Mouse (Mus musculus) limb, embryonic 13.5 days (tissue): ENCODE results near the gene Pdlim5. TPM values are rescaled to one million over a fixed set of nuclear protein-coding genes. Genes with fewer than 3 reads are reported as not detected.

ENCODE experiments used
- ATAC-seq: fragments of 200-750 bp; cut with Nextera tagmentation; 2 replicates; pipeline ENCODE4 v1.8.0; 2017; ENCODE audit warnings: low read depth, moderate number of reproducible peaks, moderate TSS enrichment; ENCODE audit not compliant: low FRiP score
- H3K27ac ChIP-seq: fragments of 300-500 bp; sonication (generic); 2 replicates; pipeline ENCODE4 v1.5.1; 2015; ENCODE audit warnings: inconsistent platforms, mild to moderate bottlenecking, moderate library complexity
- H3K27me3 ChIP-seq: fragments of 300-500 bp; sonication (generic); 2 replicates; pipeline ENCODE4 v1.6.1; 2015; ENCODE audit warnings: mild to moderate bottlenecking, inconsistent platforms
- H3K36me3 ChIP-seq: fragments of 300-500 bp; sonication (generic); 2 replicates; pipeline ENCODE4 v1.6.1; 2015; ENCODE audit warnings: inconsistent platforms, mild to moderate bottlenecking, moderate library complexity
- H3K4me1 ChIP-seq: fragments of 300-500 bp; sonication (generic); 2 replicates; pipeline ENCODE4 v1.6.1; 2015; ENCODE audit warnings: inconsistent platforms
- H3K4me2 ChIP-seq: fragments of 300-500 bp; sonication (generic); replicated peaks from 2 replicates; pipeline ENCODE4 v1.6.1; 2015; ENCODE audit warnings: inconsistent platforms, mild to moderate bottlenecking, moderate library complexity
- H3K4me3 ChIP-seq: fragments of 300-500 bp; sonication (generic); 2 replicates; pipeline ENCODE4 v1.5.1; 2015; ENCODE audit warnings: moderate library complexity, mild to moderate bottlenecking, inconsistent platforms
- H3K9ac ChIP-seq: fragments of 300-500 bp; sonication (generic); 2 replicates; pipeline ENCODE4 v1.6.1; 2015; ENCODE audit warnings: mild to moderate bottlenecking, inconsistent platforms
- H3K9me3 ChIP-seq: fragments of 300-500 bp; sonication (generic); 2 replicates; pipeline ENCODE4 v1.6.1; 2016; ENCODE audit warnings: inconsistent platforms
- WGBS: fragments of 180-500 bp; shearing (Covaris S2); methylation state at CpG from one replicate; pipeline ENCODE4 v1.1.7; 2015; 5-methylcytosine and 5-hydroxymethylcytosine counted together
- polyA plus RNA-seq: library from polyadenylated mRNA; unstranded; fragments of >200 nt; fragmentation: Nextera tagmentation; extraction: Ambion mirVana; gene quantifications from 2 replicates; pipeline ENCODE4 v1.2.1, GENCODE M21; 2015

Pdlim5 gene
- polyA plus RNA-seq, 1 experiment from 2014 or later, result 21.0 TPM

GRCm38 (mm10) chr3:142281093-142281445 lies 114.4 kb downstream of the Pdlim5 start:
- peak; percentile 69 for ATAC-seq
- H3K27ac ChIP-seq, result no peak overlapping the region
- 44% methylated on average over 1 of the region's 1 CpGs for WGBS

DNA sequence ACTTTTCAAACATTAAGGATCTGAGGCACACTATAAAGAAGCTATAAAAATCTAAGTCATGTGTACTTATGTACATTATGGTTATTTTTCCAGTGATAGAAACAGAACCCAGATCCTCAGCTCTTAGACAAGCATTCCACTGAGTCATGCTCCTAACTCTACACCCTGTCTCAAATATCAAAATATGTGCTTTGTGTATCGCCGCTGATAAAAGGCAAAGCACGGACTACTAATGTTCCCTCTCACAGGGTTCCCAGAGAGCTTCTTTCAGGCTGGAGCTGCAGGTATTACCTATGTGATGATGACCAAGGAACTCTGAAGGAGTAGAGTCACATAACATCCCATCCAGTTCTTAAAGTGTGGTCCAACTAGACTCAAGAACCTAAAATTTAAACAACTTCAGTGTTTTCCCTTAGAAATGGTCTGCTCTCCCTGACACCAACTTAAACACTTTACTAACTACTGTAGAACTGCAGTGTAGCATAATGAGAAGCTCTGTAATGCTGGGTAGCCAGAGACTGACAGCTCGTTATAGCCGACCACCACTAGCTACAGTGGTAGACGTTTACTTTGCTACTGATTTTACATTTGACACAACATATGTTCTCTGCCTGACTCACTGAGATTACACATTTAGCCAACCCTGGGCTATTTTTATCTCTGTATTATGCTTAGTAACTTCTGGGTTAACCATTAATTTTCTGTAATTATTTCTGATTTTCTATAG lies 115.0 kb downstream of the Pdlim5 start:
- Histone ChIP-seq H3K36me3 (no peaks in the 10 kb centered on the region), H3K4me2 (no peak overlapping the region), H3K4me3 (no peak overlapping the region), H3K27ac (no peak overlapping the region), H3K27me3 (peaks cover 20% of the 10 kb centered on the region), H3K9me3 (no peaks in the 10 kb centered on the region), H3K4me1 (0 out of 2 replicates have a peak, but pooled peaks cover 4% of the 10 kb centered on the region), H3K9ac (no peak overlapping the region)
- WGBS, result 51% methylated on average over 6 of the region's 6 CpGs
- ATAC-seq, result no peak

More at GRCm38 (mm10) chr3:142281093-142281445, 114.4 kb downstream of the Pdlim5 start:
- Histone ChIP-seq H3K9me3 (no peaks in the 10 kb centered on the region), H3K4me2 (no peak overlapping the region), H3K4me3 (no peak overlapping the region), H3K27me3 (peaks cover 16% of the 10 kb centered on the region), H3K36me3 (no peaks in the 10 kb centered on the region), H3K9ac (no peak overlapping the region), H3K4me1 (0 out of 2 replicates have a peak, but pooled peaks cover 4% of the 10 kb centered on the region)

DNA sequence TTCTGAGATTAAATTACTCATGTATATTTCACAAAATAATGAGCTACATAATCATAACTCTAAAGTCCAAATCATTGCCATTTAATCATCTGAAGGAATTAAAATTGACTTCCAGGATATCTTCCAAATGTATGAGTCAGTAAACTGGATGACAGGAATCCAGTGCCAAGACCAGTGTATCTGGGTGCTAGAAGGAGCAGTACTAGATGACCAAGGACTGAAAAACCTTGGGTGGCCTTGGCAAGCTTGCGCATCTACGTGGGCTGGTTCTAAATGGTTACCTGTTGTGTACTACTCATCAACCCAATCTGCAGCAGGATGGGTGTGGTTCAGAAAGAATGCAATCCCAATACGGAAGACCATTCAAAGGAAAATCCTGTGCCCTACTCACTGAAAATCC lies 116.5 kb downstream of the Pdlim5 start:
- ATAC-seq, result no peak
- Histone ChIP-seq H3K36me3 (no peaks in the 10 kb centered on the region), H3K4me1 (0 out of 2 replicates have a peak, but pooled peaks cover 4% of the 10 kb centered on the region), H3K9ac (no peak overlapping the region), H3K4me3 (no peak overlapping the region), H3K9me3 (no peaks in the 10 kb centered on the region), H3K27ac (no peak overlapping the region), H3K27me3 (peaks cover 20% of the 10 kb centered on the region), H3K4me2 (no peak overlapping the region)
- WGBS, result 91% methylated on average over 3 of the region's 3 CpGs

- Histone ChIP-seq H3K36me3 (no peaks in the 10 kb centered on the region), H3K4me2 (no peak overlapping the region), H3K27me3 (peaks cover 29% of the 10 kb centered on the region), H3K4me1 (peaks cover 6% of the 10 kb centered on the region; the same call in 1 of the 2 replicates), H3K27ac (no peak overlapping the region), H3K9ac (no peak overlapping the region), H3K9me3 (no peaks in the 10 kb centered on the region), H3K4me3 (no peak overlapping the region)
- 89% methylated on average over 3 of the region's 3 CpGs for WGBS
- no peak for ATAC-seq
Observed at GRCm38 (mm10) chr3:142276506-142276905, 119.0 kb downstream of the Pdlim5 start.

- Histone ChIP-seq H3K36me3 (no peaks in the 10 kb centered on the region), H3K27me3 (peaks cover 29% of the 10 kb centered on the region), H3K9ac (no peak overlapping the region), H3K27ac (no peak overlapping the region), H3K4me3 (no peak overlapping the region), H3K4me2 (no peak overlapping the region), H3K4me1 (peaks cover 11% of the 10 kb centered on the region), H3K9me3 (no peaks in the 10 kb centered on the region)
- WGBS, result 6% methylated on average over 1 of the region's 1 CpGs
- ATAC-seq, result no peak
Observed at GRCm38 (mm10) chr3:142274993-142275392, 120.5 kb downstream of the Pdlim5 start.

- WGBS, result 87% methylated on average over 3 of the region's 3 CpGs
- Histone ChIP-seq H3K27me3 (peaks cover 29% of the 10 kb centered on the region), H3K9ac (no peak overlapping the region), H3K4me3 (no peak overlapping the region), H3K4me1 (peaks cover 11% of the 10 kb centered on the region), H3K27ac (no peak overlapping the region), H3K4me2 (no peak overlapping the region), H3K9me3 (no peaks in the 10 kb centered on the region), H3K36me3 (no peaks in the 10 kb centered on the region)
- ATAC-seq, result no peak
Observed at GRCm38 (mm10) chr3:142274451-142274850, 121.0 kb downstream of the Pdlim5 start.

- Histone ChIP-seq H3K9me3 (no peaks in the 10 kb centered on the region), H3K27ac (no peak overlapping the region), H3K9ac (no peak overlapping the region), H3K4me2 (no peak overlapping the region), H3K27me3 (peaks cover 29% of the 10 kb centered on the region), H3K4me1 (peaks cover 13% of the 10 kb centered on the region), H3K4me3 (no peak overlapping the region), H3K36me3 (no peaks in the 10 kb centered on the region)
- WGBS, result 77% methylated on average over 6 of the region's 6 CpGs
- ATAC-seq, result no peak
Observed at GRCm38 (mm10) chr3:142273265-142273664, 122.2 kb downstream of the Pdlim5 start.

- Histone ChIP-seq H3K27me3 (peaks cover 23% of the 10 kb centered on the region; the same call in 1 of the 2 replicates), H3K27ac (no peak overlapping the region), H3K36me3 (no peaks in the 10 kb centered on the region), H3K9ac (no peak overlapping the region), H3K4me1 (peaks cover 19% of the 10 kb centered on the region), H3K9me3 (no peaks in the 10 kb centered on the region), H3K4me2 (no peak overlapping the region), H3K4me3 (no peak overlapping the region)
- WGBS, result 15% methylated on average over 2 of the region's 2 CpGs
- no peak for ATAC-seq
Observed at GRCm38 (mm10) chr3:142256371-142256770, 139.1 kb downstream of the Pdlim5 start.

DNA sequence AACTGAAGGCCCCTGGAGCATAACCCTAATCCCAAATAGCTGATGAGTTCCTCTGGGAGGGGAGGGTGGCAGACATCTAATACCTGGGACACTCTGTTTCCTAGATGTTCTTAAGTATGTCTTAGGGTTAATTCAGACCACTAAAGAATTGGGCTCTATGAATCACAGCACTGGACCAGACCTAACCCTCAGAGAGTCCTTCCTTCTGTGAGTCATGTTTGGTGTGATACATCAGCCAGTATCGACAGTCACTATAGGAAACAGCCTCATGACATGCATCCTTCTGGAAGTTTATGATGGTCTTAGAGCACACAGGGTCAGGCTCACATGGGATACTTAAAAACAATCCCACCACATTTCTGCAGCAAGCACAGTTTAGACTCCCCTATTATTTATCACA lies 143.4 kb downstream of the Pdlim5 start:
- Histone ChIP-seq H3K4me2 (no peak overlapping the region), H3K36me3 (no peaks in the 10 kb centered on the region), H3K4me3 (no peak overlapping the region), H3K9me3 (no peaks in the 10 kb centered on the region), H3K27ac (no peak overlapping the region), H3K9ac (no peak overlapping the region), H3K4me1 (peaks cover 28% of the 10 kb centered on the region), H3K27me3 (peaks cover 12% of the 10 kb centered on the region; the same call in 1 of the 2 replicates)
- 50% methylated on average over 1 of the region's 1 CpGs for WGBS
- no peak; the same call in 1 of the 2 replicates for ATAC-seq

GRCm38 (mm10) chr3:142249458-142249857 lies 146.0 kb downstream of the Pdlim5 start:
- Histone ChIP-seq H3K4me2 (no peak overlapping the region), H3K9ac (no peak overlapping the region), H3K36me3 (no peaks in the 10 kb centered on the region), H3K4me1 (peaks cover 29% of the 10 kb centered on the region), H3K9me3 (no peaks in the 10 kb centered on the region), H3K27ac (no peak overlapping the region), H3K4me3 (no peak overlapping the region), H3K27me3 (peaks cover 21% of the 10 kb centered on the region; the same call in 1 of the 2 replicates)
- WGBS, result 80% methylated on average over 2 of the region's 2 CpGs
- no peak for ATAC-seq

DNA sequence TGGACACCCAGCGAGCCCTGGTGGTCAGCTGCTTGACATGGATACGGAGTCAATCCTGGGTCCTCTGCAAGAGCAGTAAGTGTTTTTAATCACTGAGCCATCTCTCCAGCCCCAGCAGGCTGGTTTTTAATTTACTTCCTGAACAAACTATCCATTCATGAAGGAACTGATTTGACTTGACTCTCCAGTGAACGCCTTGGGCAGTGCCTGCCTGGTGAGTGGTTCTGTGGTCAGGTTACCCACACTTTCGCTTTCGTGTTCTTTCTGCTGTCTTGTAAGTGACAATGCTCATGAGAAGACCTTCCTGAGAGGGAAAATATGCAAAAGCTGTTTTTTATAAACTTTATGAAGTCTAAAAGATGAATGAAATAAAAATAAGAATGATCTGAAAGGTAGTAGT lies 152.2 kb downstream of the Pdlim5 start:
- ATAC-seq, result no peak
- Histone ChIP-seq H3K27ac (no peak overlapping the region), H3K9ac (no peak overlapping the region), H3K36me3 (no peaks in the 10 kb centered on the region), H3K4me3 (no peak overlapping the region), H3K4me1 (peaks cover 35% of the 10 kb centered on the region), H3K27me3 (peaks cover 36% of the 10 kb centered on the region), H3K9me3 (no peaks in the 10 kb centered on the region), H3K4me2 (no peak overlapping the region)
- 66% methylated on average over 5 of the region's 5 CpGs for WGBS

DNA sequence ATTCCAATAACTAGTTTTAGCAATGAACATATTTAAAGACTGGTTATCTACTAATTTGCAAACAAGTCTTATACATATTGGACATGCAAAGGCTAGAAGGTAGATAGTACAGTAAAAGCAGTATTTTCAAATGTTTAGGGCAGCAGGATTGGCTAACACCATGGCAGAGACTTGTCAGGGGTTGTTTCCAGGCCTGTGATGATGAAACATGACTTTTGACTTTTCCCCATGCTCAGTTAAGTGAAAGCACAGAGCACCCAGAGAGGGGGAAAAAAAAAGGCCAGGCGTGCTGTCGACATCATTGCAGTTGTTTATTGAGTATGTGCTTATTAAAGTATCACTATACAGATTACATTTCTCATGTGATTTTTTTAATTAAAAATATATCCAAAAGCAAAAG lies 156.2 kb downstream of the Pdlim5 start:
- H3K9ac ChIP-seq, result no peak overlapping the region
- no peak overlapping the region for H3K4me3 ChIP-seq
- 64% methylated on average over 2 of the region's 2 CpGs for WGBS
- peaks cover 37% of the 10 kb centered on the region for H3K4me1 ChIP-seq
- H3K9me3 ChIP-seq, result no peaks in the 10 kb centered on the region
- peaks cover 46% of the 10 kb centered on the region for H3K27me3 ChIP-seq
- ATAC-seq, result no peak
- H3K36me3 ChIP-seq, result no peaks in the 10 kb centered on the region
- H3K27ac ChIP-seq, result no peak overlapping the region
- H3K4me2 ChIP-seq, result no peak overlapping the region
